Mouse (Mus musculus): ENCODE results near the gene Serpina3f. TPM values are rescaled to one million over a fixed set of nuclear protein-coding genes. Genes with fewer than 3 reads are reported as not detected.
A peak's percentile ranks its signal among the peaks of the same experiment; 100 is the strongest.

Serpina3f gene
- polyA plus RNA-seq (2015; fragmentation: Nextera tagmentation; extraction: Ambion mirVana), result 0.06 and 0.14 TPM in 2 replicates

GRCm38 (mm10) chr12:104214445-104214753, at the start of gene Serpina3f:
Gene Serpina3f, plus strand, starts transcription at chr12:104214544.
- WGBS, result 53% methylated on average over 1 of the region's 1 CpGs
- H3K36me3 ChIP-seq (ENCODE audit: control insufficient read depth, insufficient read depth, low read length), result no peaks in the 10 kb centered on the region
- no peaks in the 10 kb centered on the region for H3K27me3 ChIP-seq (ENCODE audit: control insufficient read depth, insufficient read depth, low read depth, low read length)
- H3K9me3 ChIP-seq (ENCODE audit: control insufficient read depth, low read length), result no peaks in the 10 kb centered on the region
- no peak within 1 kb of the TSS for H3K4me2 ChIP-seq (ENCODE audit: low read depth, low read length)
- ATAC-seq (ENCODE audit: low read depth), result no peak
- no peaks in the 10 kb centered on the region for H3K4me1 ChIP-seq (replicated peaks; ENCODE audit: control insufficient read depth, insufficient read depth, low read length)
- H3K9ac ChIP-seq (ENCODE audit: low read length), result no peak within 1 kb of the TSS
- no peak within 1 kb of the TSS for H3K27ac ChIP-seq (ENCODE audit: low read length)
- no peak within 1 kb of the TSS for H3K4me3 ChIP-seq (ENCODE audit: low read length)

- no peak overlapping the region for H3K9ac ChIP-seq (ENCODE audit: low read length)
- H3K4me3 ChIP-seq (ENCODE audit: low read length), result no peak overlapping the region
- no peaks in the 10 kb centered on the region for H3K4me1 ChIP-seq (replicated peaks; ENCODE audit: control insufficient read depth, insufficient read depth, low read length)
- H3K27me3 ChIP-seq (ENCODE audit: control insufficient read depth, insufficient read depth, low read depth, low read length), result no peaks in the 10 kb centered on the region
- H3K36me3 ChIP-seq (ENCODE audit: control insufficient read depth, insufficient read depth, low read length), result no peaks in the 10 kb centered on the region
- H3K4me2 ChIP-seq (ENCODE audit: low read depth, low read length), result no peak overlapping the region
- H3K9me3 ChIP-seq (ENCODE audit: control insufficient read depth, low read length), result no peaks in the 10 kb centered on the region
- WGBS, result 38% methylated on average over 3 of the region's 3 CpGs
- H3K27ac ChIP-seq (ENCODE audit: low read length), result no peak overlapping the region
- ATAC-seq (ENCODE audit: low read depth), result 0 out of 2 replicates have a peak, but pooled peaks have one; percentile 41
Observed at GRCm38 (mm10) chr12:104174747-104175146, 39.6 kb upstream of the Serpina3f start.

GRCm38 (mm10) chr12:104175636-104176035, 38.7 kb upstream of the Serpina3f start:
- ATAC-seq (ENCODE audit: low read depth), result no peak
- WGBS, result 69% methylated on average over 3 of the region's 3 CpGs
- Histone ChIP-seq H3K27ac (ENCODE audit: low read length) (no peak overlapping the region), H3K4me1 (replicated peaks; ENCODE audit: control insufficient read depth, insufficient read depth, low read length) (no peaks in the 10 kb centered on the region), H3K36me3 (ENCODE audit: control insufficient read depth, insufficient read depth, low read length) (no peaks in the 10 kb centered on the region), H3K9me3 (ENCODE audit: control insufficient read depth, low read length) (no peaks in the 10 kb centered on the region), H3K4me3 (ENCODE audit: low read length) (no peak overlapping the region), H3K9ac (ENCODE audit: low read length) (no peak overlapping the region), H3K4me2 (ENCODE audit: low read depth, low read length) (no peak overlapping the region), H3K27me3 (ENCODE audit: control insufficient read depth, insufficient read depth, low read depth, low read length) (no peaks in the 10 kb centered on the region)

GRCm38 (mm10) chr12:104178577-104178976, 35.8 kb upstream of the Serpina3f start:
- H3K27ac ChIP-seq (ENCODE audit: low read length), result no peak overlapping the region
- no peak overlapping the region for H3K4me3 ChIP-seq (ENCODE audit: low read length)
- no peak overlapping the region for H3K4me2 ChIP-seq (ENCODE audit: low read depth, low read length)
- no peaks in the 10 kb centered on the region for H3K9me3 ChIP-seq (ENCODE audit: control insufficient read depth, low read length)
- no peaks in the 10 kb centered on the region for H3K36me3 ChIP-seq (ENCODE audit: control insufficient read depth, insufficient read depth, low read length)
- no peaks in the 10 kb centered on the region for H3K4me1 ChIP-seq (replicated peaks; ENCODE audit: control insufficient read depth, insufficient read depth, low read length)
- no peak overlapping the region for H3K9ac ChIP-seq (ENCODE audit: low read length)
- ATAC-seq (ENCODE audit: low read depth), result no peak
- no peaks in the 10 kb centered on the region for H3K27me3 ChIP-seq (ENCODE audit: control insufficient read depth, insufficient read depth, low read depth, low read length)

- ATAC-seq (ENCODE audit: low read depth), result no peak
- no peak overlapping the region for H3K27ac ChIP-seq (ENCODE audit: low read length)
- WGBS, result 75% methylated on average over 2 of the region's 2 CpGs
Observed at GRCm38 (mm10) chr12:104178987-104179386, 35.4 kb upstream of the Serpina3f start.

GRCm38 (mm10) chr12:104185046-104185445, 29.3 kb upstream of the Serpina3f start:
- Histone ChIP-seq H3K36me3 (ENCODE audit: control insufficient read depth, insufficient read depth, low read length) (no peaks in the 10 kb centered on the region), H3K4me2 (ENCODE audit: low read depth, low read length) (no peak overlapping the region), H3K27ac (ENCODE audit: low read length) (no peak overlapping the region), H3K4me1 (replicated peaks; ENCODE audit: control insufficient read depth, insufficient read depth, low read length) (no peaks in the 10 kb centered on the region; the same call in 1 of the 2 replicates), H3K9ac (ENCODE audit: low read length) (no peak overlapping the region), H3K4me3 (ENCODE audit: low read length) (no peak overlapping the region), H3K27me3 (ENCODE audit: control insufficient read depth, insufficient read depth, low read depth, low read length) (no peaks in the 10 kb centered on the region), H3K9me3 (ENCODE audit: control insufficient read depth, low read length) (no peaks in the 10 kb centered on the region)
- 61% methylated on average over 4 of the region's 4 CpGs for WGBS
- ATAC-seq (ENCODE audit: low read depth), result no peak

More at GRCm38 (mm10) chr12:104178987-104179386, 35.4 kb upstream of the Serpina3f start:
- Histone ChIP-seq H3K9ac (ENCODE audit: low read length) (no peak overlapping the region), H3K4me3 (ENCODE audit: low read length) (no peak overlapping the region), H3K36me3 (ENCODE audit: control insufficient read depth, insufficient read depth, low read length) (no peaks in the 10 kb centered on the region), H3K4me1 (replicated peaks; ENCODE audit: control insufficient read depth, insufficient read depth, low read length) (no peaks in the 10 kb centered on the region), H3K9me3 (ENCODE audit: control insufficient read depth, low read length) (no peaks in the 10 kb centered on the region), H3K4me2 (ENCODE audit: low read depth, low read length) (no peak overlapping the region), H3K27me3 (ENCODE audit: control insufficient read depth, insufficient read depth, low read depth, low read length) (no peaks in the 10 kb centered on the region)

- no peak overlapping the region for H3K4me2 ChIP-seq (ENCODE audit: low read depth, low read length)
- WGBS, result 57% methylated on average over 3 of the region's 3 CpGs
- ATAC-seq (ENCODE audit: low read depth), result peak; percentile 88
- no peaks in the 10 kb centered on the region for H3K27me3 ChIP-seq (ENCODE audit: control insufficient read depth, insufficient read depth, low read depth, low read length)
- H3K9ac ChIP-seq (ENCODE audit: low read length), result no peak overlapping the region
- no peaks in the 10 kb centered on the region for H3K36me3 ChIP-seq (ENCODE audit: control insufficient read depth, insufficient read depth, low read length)
- peak overlapping the region; percentile 25; the same call in 1 of the 2 replicates for H3K27ac ChIP-seq (ENCODE audit: low read length)
- no peak overlapping the region for H3K4me3 ChIP-seq (ENCODE audit: low read length)
- no peaks in the 10 kb centered on the region for H3K9me3 ChIP-seq (ENCODE audit: control insufficient read depth, low read length)
- no peaks in the 10 kb centered on the region; the same call in 1 of the 2 replicates for H3K4me1 ChIP-seq (replicated peaks; ENCODE audit: control insufficient read depth, insufficient read depth, low read length)
Observed at GRCm38 (mm10) chr12:104186041-104186581, 28.2 kb upstream of the Serpina3f start.

- H3K9me3 ChIP-seq (ENCODE audit: control insufficient read depth, low read length), result no peaks in the 10 kb centered on the region
- H3K27me3 ChIP-seq (ENCODE audit: control insufficient read depth, insufficient read depth, low read depth, low read length), result no peaks in the 10 kb centered on the region
- H3K4me3 ChIP-seq (ENCODE audit: low read length), result no peak overlapping the region
- H3K9ac ChIP-seq (ENCODE audit: low read length), result no peak overlapping the region
- no peaks in the 10 kb centered on the region for H3K36me3 ChIP-seq (ENCODE audit: control insufficient read depth, insufficient read depth, low read length)
- no peak overlapping the region for H3K4me2 ChIP-seq (ENCODE audit: low read depth, low read length)
- no peak overlapping the region for H3K27ac ChIP-seq (ENCODE audit: low read length)
- no peaks in the 10 kb centered on the region; the same call in 1 of the 2 replicates for H3K4me1 ChIP-seq (replicated peaks; ENCODE audit: control insufficient read depth, insufficient read depth, low read length)
- ATAC-seq (ENCODE audit: low read depth), result no peak
- WGBS, result 65% methylated on average over 2 of the region's 2 CpGs
Observed at GRCm38 (mm10) chr12:104189246-104189645, 25.1 kb upstream of the Serpina3f start.

- no peak overlapping the region for H3K27ac ChIP-seq (ENCODE audit: low read length)
- ATAC-seq (ENCODE audit: low read depth), result no peak
- H3K36me3 ChIP-seq (ENCODE audit: control insufficient read depth, insufficient read depth, low read length), result no peaks in the 10 kb centered on the region
- H3K4me2 ChIP-seq (ENCODE audit: low read depth, low read length), result no peak overlapping the region
- no peaks in the 10 kb centered on the region for H3K27me3 ChIP-seq (ENCODE audit: control insufficient read depth, insufficient read depth, low read depth, low read length)
- H3K9ac ChIP-seq (ENCODE audit: low read length), result no peak overlapping the region
- no peaks in the 10 kb centered on the region; the same call in 1 of the 2 replicates for H3K4me1 ChIP-seq (replicated peaks; ENCODE audit: control insufficient read depth, insufficient read depth, low read length)
- no peak overlapping the region for H3K4me3 ChIP-seq (ENCODE audit: low read length)
- no peaks in the 10 kb centered on the region for H3K9me3 ChIP-seq (ENCODE audit: control insufficient read depth, low read length)
Observed at GRCm38 (mm10) chr12:104190852-104191251, 23.5 kb upstream of the Serpina3f start.

GRCm38 (mm10) chr12:104209149-104209548, 5.2 kb upstream of the Serpina3f start:
- Histone ChIP-seq H3K27ac (ENCODE audit: low read length) (no peak overlapping the region), H3K36me3 (ENCODE audit: control insufficient read depth, insufficient read depth, low read length) (no peaks in the 10 kb centered on the region), H3K4me1 (replicated peaks; ENCODE audit: control insufficient read depth, insufficient read depth, low read length) (no peaks in the 10 kb centered on the region), H3K9ac (ENCODE audit: low read length) (no peak overlapping the region), H3K27me3 (ENCODE audit: control insufficient read depth, insufficient read depth, low read depth, low read length) (no peaks in the 10 kb centered on the region), H3K4me2 (ENCODE audit: low read depth, low read length) (no peak overlapping the region), H3K4me3 (ENCODE audit: low read length) (no peak overlapping the region), H3K9me3 (ENCODE audit: control insufficient read depth, low read length) (no peaks in the 10 kb centered on the region)
- ATAC-seq (ENCODE audit: low read depth), result no peak
- 69% methylated on average over 4 of the region's 4 CpGs for WGBS

All from lung, embryonic 16.5 days (tissue).